Mouse (Mus musculus): ENCODE results near the gene Ralgds.
A peak's percentile ranks its signal among the peaks of the same experiment; 100 is the strongest.
"Not testable (repeated sequence)": the region's sequence is repeated elsewhere in the genome, so short reads cannot be mapped to it uniquely, and the experiment has no call there.

Gene Ralgds

GRCm38 (mm10) chr2:28505795-28506194 lies 7.1 kb upstream of the Ralgds start, which contains the start of gene Gm10134:
Gm10134 (plus strand) TSS chr2:28506095.
- DNase-seq (ENCODE audit: low spot score in 2 of 2) = no peak

DNA sequence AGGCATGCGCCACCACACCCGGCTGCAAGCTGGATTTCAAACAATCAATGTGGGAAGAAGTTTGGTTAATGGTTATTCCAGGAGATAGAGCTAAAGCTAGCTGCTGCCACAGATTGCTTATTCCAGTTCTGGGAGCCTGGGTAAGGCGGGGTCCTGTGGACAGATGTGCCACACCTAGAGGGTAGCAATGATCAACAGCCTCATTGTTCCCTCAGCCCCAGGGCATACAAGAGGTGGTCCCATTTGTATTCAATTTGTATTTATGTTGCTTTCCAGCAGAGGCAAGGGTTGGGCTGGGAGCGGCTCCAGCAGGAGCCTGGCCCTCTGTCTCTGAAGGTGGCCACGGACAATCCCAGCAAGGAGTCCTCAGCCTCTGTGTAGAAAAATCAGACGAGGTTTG lies 6.6 kb upstream of the Ralgds start:
- DNase-seq (ENCODE audit: low spot score in 2 of 2) = no peak

GRCm38 (mm10) chr2:28511600-28511999 lies 1.3 kb upstream of the Ralgds start:
- DNase-seq (ENCODE audit: low spot score in 2 of 2) = not testable (repeated sequence)

- peak in 1 of 2 experiments; percentile 46 for DNase-seq (ENCODE audit: low spot score in 2 of 2)
These were observed 776 bp downstream of the Ralgds start for GRCm38 (mm10) chr2:28513431-28514370.

GRCm38 (mm10) chr2:28514489-28514888 lies 1.6 kb downstream of the Ralgds start:
- peak in 1 of 2 experiments; percentile 89 for DNase-seq (ENCODE audit: low spot score in 2 of 2)

GRCm38 (mm10) chr2:28517206-28517909 lies 4.4 kb downstream of the Ralgds start:
- no peak for DNase-seq (ENCODE audit: low spot score in 2 of 2)

- DNase-seq (ENCODE audit: low spot score in 2 of 2) = peak; percentile 79 to 83
These were observed 5.3 kb downstream of the Ralgds start for GRCm38 (mm10) chr2:28518231-28518630.

- no peak for DNase-seq (ENCODE audit: low spot score in 2 of 2)
These were observed 7.7 kb downstream of the Ralgds start for GRCm38 (mm10) chr2:28520581-28520980.

DNA sequence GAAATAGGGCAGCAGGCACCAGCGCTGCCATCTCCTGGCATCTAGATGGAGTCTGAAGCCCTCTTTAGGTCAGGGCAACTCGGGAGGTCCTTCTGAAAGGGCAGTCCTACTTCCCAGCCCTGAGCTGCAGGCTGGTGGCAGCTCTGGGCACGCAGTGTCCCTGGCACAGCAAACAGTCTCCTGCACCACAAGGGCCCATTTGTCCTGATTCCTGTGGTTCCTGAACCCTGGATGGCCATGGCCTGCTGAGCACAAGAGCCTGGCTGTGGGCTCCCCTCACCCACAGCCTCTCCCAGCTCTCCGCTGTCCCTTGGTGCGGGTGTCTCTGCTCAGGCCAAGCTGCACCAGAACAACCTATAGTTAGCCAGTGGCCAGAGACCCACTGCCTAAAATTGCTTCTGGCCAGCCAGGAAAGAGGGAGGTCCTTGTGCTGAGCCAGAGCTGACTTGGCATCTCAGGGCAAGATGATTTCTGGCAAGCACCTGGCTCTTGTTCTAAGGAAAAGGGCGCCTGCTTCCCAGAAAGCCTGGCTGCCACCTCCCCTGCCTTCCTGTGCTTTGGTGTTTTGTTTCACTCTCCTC lies 8.7 kb downstream of the Ralgds start:
- DNase-seq (ENCODE audit: low spot score in 2 of 2) = peak in 1 of 2 experiments; percentile 75

DNA sequence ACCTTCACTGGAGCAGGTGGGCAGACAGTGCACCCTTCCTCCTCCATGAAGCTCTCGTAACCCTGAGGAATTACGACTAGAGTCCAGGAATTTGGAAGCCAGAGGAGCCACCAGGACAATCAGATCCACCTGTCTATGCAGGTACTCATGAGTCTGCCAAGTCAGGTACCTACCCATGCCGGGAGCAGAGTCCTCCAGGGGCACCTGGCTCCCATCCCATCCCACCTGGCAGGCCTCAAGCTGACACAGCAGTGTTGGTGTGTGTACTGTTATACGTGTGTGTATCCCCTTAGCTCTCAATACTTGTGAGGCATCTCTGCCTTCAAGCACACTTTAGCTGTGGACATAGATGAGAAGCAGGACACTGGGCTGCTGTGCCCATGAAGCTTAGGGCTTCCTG lies 9.2 kb downstream of the Ralgds start:
- no peak for DNase-seq (ENCODE audit: low spot score in 2 of 2)

- DNase-seq (ENCODE audit: low spot score in 2 of 2) = peak; percentile 82 to 91
These were observed 10.8 kb downstream of the Ralgds start for GRCm38 (mm10) chr2:28523643-28524117.

- DNase-seq (ENCODE audit: low spot score in 2 of 2) = no peak
These were observed 11.5 kb downstream of the Ralgds start for GRCm38 (mm10) chr2:28524406-28524805.

DNA sequence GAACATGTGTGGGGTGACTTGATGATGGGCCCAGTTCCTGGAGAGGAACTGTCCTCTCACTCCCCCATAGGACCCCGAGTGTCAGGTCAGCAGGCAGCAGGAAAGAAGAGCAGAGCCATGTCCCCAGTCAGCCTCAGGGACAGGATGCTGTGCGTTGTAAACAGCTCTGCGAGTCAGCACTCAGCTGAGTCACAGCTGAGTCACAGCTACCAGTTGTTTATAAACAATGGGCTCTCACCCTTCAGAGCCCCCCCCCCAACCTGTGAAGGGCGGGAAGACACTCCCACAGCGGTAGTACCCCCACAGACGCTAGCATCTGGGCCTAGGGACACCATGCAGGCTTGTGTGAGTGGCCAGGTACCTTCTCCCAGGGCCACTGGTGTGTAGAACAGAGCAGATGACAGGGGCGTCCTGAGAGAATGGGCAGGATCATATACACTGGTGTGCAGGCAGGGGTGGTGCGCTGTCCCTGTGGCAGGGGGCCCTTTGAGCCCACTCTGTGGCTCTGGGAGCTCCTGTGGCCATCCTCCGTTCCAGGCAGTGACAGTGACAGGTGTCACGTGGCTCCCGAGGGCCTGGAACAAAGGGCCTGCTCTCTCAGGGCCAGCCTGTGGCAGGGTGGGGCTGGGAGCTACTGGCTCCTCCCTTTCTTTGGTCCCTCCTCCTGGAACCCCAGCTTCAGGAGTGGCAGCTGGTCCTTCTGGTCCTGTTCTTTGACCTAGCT lies 12.5 kb downstream of the Ralgds start:
- no peak for DNase-seq (ENCODE audit: low spot score in 2 of 2)

GRCm38 (mm10) chr2:28525943-28526876 lies 13.3 kb downstream of the Ralgds start:
- no peak for DNase-seq (ENCODE audit: low spot score in 2 of 2)

DNA sequence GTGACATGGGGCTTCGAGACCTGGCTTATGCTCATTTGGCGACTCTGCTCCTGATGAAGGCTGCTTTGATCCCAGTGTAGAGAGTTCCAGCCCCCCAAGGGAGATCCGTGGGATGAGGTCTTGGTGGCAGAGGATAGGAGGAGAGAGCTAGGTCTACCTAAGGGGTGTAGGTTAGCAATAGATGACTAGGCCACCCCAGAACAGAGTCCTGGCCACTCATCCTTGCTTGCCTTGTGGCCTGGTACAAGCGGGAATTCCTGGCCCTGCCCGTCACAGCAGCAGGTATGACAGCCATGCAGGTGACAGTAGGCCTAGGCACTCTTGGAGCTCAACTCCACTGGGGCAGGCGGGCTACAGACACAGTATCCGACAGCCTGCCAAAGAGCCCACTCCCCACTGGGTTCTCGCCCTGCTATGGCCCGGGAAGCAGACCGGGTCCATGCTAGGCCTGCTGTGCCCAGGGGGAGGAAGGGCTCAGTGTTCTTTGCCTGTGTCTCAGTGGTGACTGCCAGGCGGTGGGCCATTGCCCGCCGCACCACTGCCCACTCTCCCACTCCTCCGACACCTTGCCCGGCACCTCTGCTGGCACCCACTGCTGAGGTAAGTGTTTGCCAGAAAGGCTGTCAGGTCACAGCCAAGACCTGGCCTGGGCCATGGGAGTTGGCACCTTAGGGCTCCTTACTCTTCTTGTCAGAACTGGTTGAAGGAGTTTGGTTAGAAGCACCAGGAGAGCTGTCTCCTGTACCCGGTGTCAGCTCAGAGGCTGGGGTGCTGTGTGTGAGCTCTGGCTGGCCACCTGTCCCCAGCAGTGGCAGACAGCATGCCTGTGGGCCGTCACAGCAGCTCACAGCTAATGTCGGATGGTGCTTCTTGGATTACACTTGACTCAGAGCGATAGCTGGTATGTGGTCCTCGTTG lies 14.8 kb downstream of the Ralgds start:
- DNase-seq (ENCODE audit: low spot score in 2 of 2) = no peak

GRCm38 (mm10) chr2:28528354-28528730 lies 15.4 kb downstream of the Ralgds start:
- no peak for DNase-seq (ENCODE audit: low spot score in 2 of 2)

DNA sequence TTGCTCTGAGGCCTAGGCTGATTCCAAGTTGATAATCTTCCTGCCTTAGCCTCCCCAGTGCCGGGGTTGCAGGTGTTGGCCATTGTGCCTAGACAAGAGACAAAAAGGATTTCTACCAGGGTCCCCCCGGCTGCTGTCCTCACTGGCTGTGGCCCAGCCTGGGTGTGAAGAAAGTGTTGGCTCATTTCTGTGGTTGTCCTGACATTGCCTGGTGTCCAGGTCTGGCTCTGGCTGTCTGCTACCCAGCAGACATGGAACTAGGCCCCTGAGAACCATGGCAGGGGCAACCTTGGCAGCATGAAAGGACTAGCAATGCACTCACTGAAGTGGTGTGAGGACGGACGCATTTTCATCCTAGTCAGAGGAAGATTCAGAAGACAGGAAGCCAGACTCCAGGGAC lies 16.9 kb downstream of the Ralgds start:
- no peak for DNase-seq (ENCODE audit: low spot score in 2 of 2)

- DNase-seq (ENCODE audit: low spot score in 2 of 2) = no peak
These were observed 17.4 kb downstream of the Ralgds start for GRCm38 (mm10) chr2:28530311-28530710.
